Mouse (Mus musculus) macrophage (primary cell): ENCODE results near the gene D17H6S53E. TPM values are rescaled to one million over a fixed set of nuclear protein-coding genes. Genes with fewer than 3 reads are reported as not detected.
A peak's percentile ranks its signal among the peaks of the same experiment; 100 is the strongest.

ENCODE experiments used
- H3K27ac ChIP-seq: fragments of 350-480 bp; formaldehyde crosslinking; 2 replicates; pipeline ENCODE4 v1.9.0; 2021
- H3K36me3 ChIP-seq: fragments of 350-480 bp; formaldehyde crosslinking; 2 replicates; pipeline ENCODE4 v1.9.0; 2021; ENCODE audit errors: inconsistent target
- H3K4me3 ChIP-seq: fragments of 350-480 bp; formaldehyde crosslinking; 2 replicates; pipeline ENCODE4 v1.9.0; 2021; ENCODE audit errors: inconsistent target
- H3K79me2 ChIP-seq: fragments of 350-480 bp; formaldehyde crosslinking; 2 replicates; pipeline ENCODE4 v1.9.0; 2021; ENCODE audit errors: inconsistent target
- WGBS: methylation state at CpG from one replicate; pipeline ENCODE4 v1.1.7; 2026; ENCODE audit warnings: inconsistent platforms; ENCODE audit not compliant: missing documents; 5-methylcytosine and 5-hydroxymethylcytosine counted together
- polyA plus RNA-seq: library from polyadenylated mRNA; stranded (reverse); fragments of 250-400 nt; gene quantifications from 3 replicates; pipeline ENCODE4 v1.2.4, GENCODE M21; 2018; ENCODE audit warnings: inconsistent platforms

D17H6S53E gene
- polyA plus RNA-seq, 1 experiment from 2014 or later, result 11.5 TPM

GRCm38 (mm10) chr17:35154616-35155015 lies 28.4 kb downstream of the D17H6S53E start:
- Histone ChIP-seq H3K27ac (no peak overlapping the region), H3K4me3 (no peak overlapping the region), H3K79me2 (peaks cover 59% of the 10 kb centered on the region), H3K36me3 (peaks cover 88% of the 10 kb centered on the region)
- WGBS, result 95% methylated on average over 6 of the region's 7 CpGs

- 99% methylated on average over 12 of the region's 12 CpGs for WGBS
- Histone ChIP-seq H3K36me3 (peaks cover 88% of the 10 kb centered on the region), H3K27ac (no peak overlapping the region), H3K4me3 (no peak overlapping the region), H3K79me2 (peaks cover 68% of the 10 kb centered on the region)
Measured at GRCm38 (mm10) chr17:35155451-35155850, 29.3 kb downstream of the D17H6S53E start.

- H3K4me3 ChIP-seq, result no peak overlapping the region
- no peak overlapping the region for H3K27ac ChIP-seq
- peaks cover 79% of the 10 kb centered on the region for H3K79me2 ChIP-seq
- WGBS, result 92% methylated on average over 30 of the region's 33 CpGs
- H3K36me3 ChIP-seq, result peaks cover 97% of the 10 kb centered on the region
Measured at GRCm38 (mm10) chr17:35156461-35157200, 30.5 kb downstream of the D17H6S53E start.

- 92% methylated on average over 8 of the region's 8 CpGs for WGBS
- Histone ChIP-seq H3K27ac (no peak overlapping the region), H3K4me3 (no peak overlapping the region), H3K79me2 (peaks cover 86% of the 10 kb centered on the region), H3K36me3 (peaks cover 97% of the 10 kb centered on the region)
Measured at GRCm38 (mm10) chr17:35157254-35157653, 31.1 kb downstream of the D17H6S53E start.

- WGBS, result 96% methylated on average over 8 of the region's 8 CpGs
- Histone ChIP-seq H3K27ac (no peak overlapping the region), H3K4me3 (no peak overlapping the region), H3K36me3 (peaks cover 93% of the 10 kb centered on the region), H3K79me2 (peaks cover 90% of the 10 kb centered on the region)
Measured at GRCm38 (mm10) chr17:35157661-35158175, 31.5 kb downstream of the D17H6S53E start.

GRCm38 (mm10) chr17:35158850-35159593 lies 32.8 kb downstream of the D17H6S53E start:
- Histone ChIP-seq H3K79me2 (peaks cover 99% of the 10 kb centered on the region), H3K36me3 (peaks cover 80% of the 10 kb centered on the region), H3K27ac (no peak overlapping the region), H3K4me3 (no peak overlapping the region)
- 91% methylated on average over 12 of the region's 16 CpGs for WGBS

GRCm38 (mm10) chr17:35159638-35160037 lies 33.5 kb downstream of the D17H6S53E start:
- peaks cover 96% of the 10 kb centered on the region for H3K79me2 ChIP-seq
- no peak overlapping the region for H3K4me3 ChIP-seq
- H3K27ac ChIP-seq, result no peak overlapping the region
- 99% methylated on average over 7 of the region's 7 CpGs for WGBS
- peaks cover 74% of the 10 kb centered on the region for H3K36me3 ChIP-seq

GRCm38 (mm10) chr17:35161421-35161820 lies 35.2 kb downstream of the D17H6S53E start:
- 90% methylated on average over 11 of the region's 11 CpGs for WGBS
- Histone ChIP-seq H3K79me2 (peaks cover 80% of the 10 kb centered on the region), H3K36me3 (peaks cover 57% of the 10 kb centered on the region), H3K4me3 (no peak overlapping the region), H3K27ac (no peak overlapping the region)

GRCm38 (mm10) chr17:35162121-35162520 lies 35.9 kb downstream of the D17H6S53E start:
- no peak overlapping the region for H3K27ac ChIP-seq
- 87% methylated on average over 14 of the region's 14 CpGs for WGBS
- H3K79me2 ChIP-seq, result peaks cover 77% of the 10 kb centered on the region
- peaks cover 50% of the 10 kb centered on the region for H3K36me3 ChIP-seq
- no peak overlapping the region for H3K4me3 ChIP-seq

GRCm38 (mm10) chr17:35162730-35163129 lies 36.6 kb downstream of the D17H6S53E start:
- 41% methylated on average over 12 of the region's 12 CpGs for WGBS
- Histone ChIP-seq H3K4me3 (peak overlapping the region; percentile 79), H3K27ac (no peak overlapping the region), H3K79me2 (peaks cover 74% of the 10 kb centered on the region), H3K36me3 (peaks cover 45% of the 10 kb centered on the region)

GRCm38 (mm10) chr17:35163326-35164081 lies 37.3 kb downstream of the D17H6S53E start:
- Histone ChIP-seq H3K79me2 (peaks cover 74% of the 10 kb centered on the region), H3K36me3 (peaks cover 45% of the 10 kb centered on the region), H3K4me3 (peak overlapping the region; percentile 79), H3K27ac (peak overlapping the region; percentile 76)
- WGBS, result 6% methylated on average over 8 of the region's 8 CpGs

- Histone ChIP-seq H3K27ac (peak overlapping the region; percentile 76), H3K36me3 (peaks cover 38% of the 10 kb centered on the region), H3K79me2 (peaks cover 69% of the 10 kb centered on the region), H3K4me3 (peak overlapping the region; percentile 79)
- 0% methylated on average over 28 of the region's 28 CpGs for WGBS
Measured at GRCm38 (mm10) chr17:35164218-35164567, 38.0 kb downstream of the D17H6S53E start.

GRCm38 (mm10) chr17:35164568-35165450 lies 38.6 kb downstream of the D17H6S53E start, which contains the start of gene Prrc2a:
TSS of gene Prrc2a (minus strand) at chr17:35164897.
- H3K79me2 ChIP-seq, result peaks cover 67% of the 10 kb centered on the region
- H3K36me3 ChIP-seq, result peaks cover 34% of the 10 kb centered on the region
- H3K27ac ChIP-seq, result peak within 1 kb of the TSS; percentile 83
- WGBS, result under 1% methylated on average over 51 of the region's 89 CpGs
- H3K4me3 ChIP-seq, result peak within 1 kb of the TSS; percentile 79
